Mouse (Mus musculus) heart, postnatal 36 days (tissue): ENCODE results near the gene Fam160a2. TPM values are rescaled to one million over a fixed set of nuclear protein-coding genes. Genes with fewer than 3 reads are reported as not detected.

Source experiments
- total RNA-seq, 2 experiments: library from RNA; stranded (reverse); gene quantifications; 2 replicates each; pipeline ENCODE4 v1.2.3; 2021

Gene Fam160a2
- total RNA-seq, 2 experiments from 2014 or later: 18.1 to 19.0 TPM

Other genes with a start within 250 kb of the Fam160a2 start
- not detected for gene Olfr684, start 236.4 kb downstream of the Fam160a2 start, total RNA-seq
- not detected for gene Olfr685, start 214.0 kb downstream of the Fam160a2 start, total RNA-seq
- not detected for gene Olfr686, start 192.6 kb downstream of the Fam160a2 start, total RNA-seq
- not detected for gene Olfr688, start 112.0 kb downstream of the Fam160a2 start, total RNA-seq
- not detected for gene Olfr689, start 88.9 kb downstream of the Fam160a2 start, total RNA-seq
- not detected for gene Olfr690, start 66.0 kb downstream of the Fam160a2 start, total RNA-seq
- under 1 TPM in 1 of 2 experiments, not detected in 1; 0.11 TPM for gene Olfr691, start 57.8 kb downstream of the Fam160a2 start, total RNA-seq
- gene Olfr692, start 31.8 kb downstream of the Fam160a2 start, total RNA-seq: not detected
- not detected for gene Gm5901, start 25.0 kb downstream of the Fam160a2 start, total RNA-seq
- gene Cnga4, start 4.5 kb upstream of the Fam160a2 start, total RNA-seq: not detected
- gene Cckbr, start 25.7 kb upstream of the Fam160a2 start, total RNA-seq: not detected
- 10 to 100 TPM; 19.9 to 22.4 TPM for gene Cavin3, start 82.2 kb upstream of the Fam160a2 start, total RNA-seq
- 100 to 1,000 TPM; 156 to 163 TPM for gene Smpd1, start 154.3 kb upstream of the Fam160a2 start, total RNA-seq
- gene Apbb1, start 181.6 kb upstream of the Fam160a2 start, total RNA-seq: 100 to 1,000 TPM; 116 TPM
- gene Hpx, start 200.1 kb upstream of the Fam160a2 start, total RNA-seq: not detected
- 10 to 100 TPM; 22.9 to 23.0 TPM for gene Trim3, start 233.5 kb upstream of the Fam160a2 start, total RNA-seq
- gene Timm10b, start 240.0 kb upstream of the Fam160a2 start, total RNA-seq: 10 to 100 TPM; 84.2 to 85.0 TPM
- 10 to 100 TPM; 13.4 TPM for gene Arfip2, start 240.4 kb upstream of the Fam160a2 start, total RNA-seq
- gene Gm45799, start 240.5 kb upstream of the Fam160a2 start, total RNA-seq: 1 to 10 TPM in 1 of 2 experiments, under 1 TPM in 1; 1.00 to 6.3 TPM